Mouse (Mus musculus): ENCODE results near the gene Zdhhc14.

- TF ChIP-seq CTCF (IDR thresholded peaks at IDR 0.05; ENCODE audit: low read depth, low read length) (no peak), GATA1 (IDR thresholded peaks at IDR 0.05; ENCODE audit: borderline replicate concordance, low read length) (no peak), TAL1 (conservative IDR thresholded peaks at IDR 0.05; ENCODE audit: low read depth, low read length) (no peak), GATA2 (IDR thresholded peaks at IDR 0.05; ENCODE audit: borderline replicate concordance, low read depth, low read length) (no peak)
These were observed 2.5 kb downstream of the Zdhhc14 start for GRCm38 (mm10) chr17:5494832-5495231.

Measured in G1E (cell line).